Mouse (Mus musculus) erythroid progenitor cell, adult 5-6 weeks (primary cell): ENCODE results near the gene Thada. TPM values are rescaled to one million over a fixed set of nuclear protein-coding genes. Genes with fewer than 3 reads are reported as not detected.
A peak's percentile ranks its signal among the peaks of the same experiment; 100 is the strongest.

Experiments
- ATAC-seq: replicated peaks from 2 replicates; pipeline ENCODE4 v1.8.0; 2016; ENCODE audit warnings: moderate number of reproducible peaks, mild to moderate bottlenecking, moderate TSS enrichment, inconsistent platforms; ENCODE audit not compliant: poor library complexity, low FRiP score, severe bottlenecking
- total RNA-seq, 2 experiments: library from RNA; stranded (forward) in 1 of 2; stranded (reverse) in 1 of 2; fragments of 150-400 nt in 1 of 2; fragments of 186-747, 209-891 nt in 1 of 2; gene quantifications; 2 replicates each; pipeline versions ENCODE4 v1.2.3 to v1.2.4; 2015 to 2017; ENCODE audit warnings: low replicate concordance in 2 of 2

Gene Thada
- total RNA-seq, 2 experiments from 2014 or later, result 7.5 to 10.9 TPM

GRCm38 (mm10) chr17:84156748-84157742 lies 309.0 kb downstream of the Thada start:
- ATAC-seq, result no peak

DNA sequence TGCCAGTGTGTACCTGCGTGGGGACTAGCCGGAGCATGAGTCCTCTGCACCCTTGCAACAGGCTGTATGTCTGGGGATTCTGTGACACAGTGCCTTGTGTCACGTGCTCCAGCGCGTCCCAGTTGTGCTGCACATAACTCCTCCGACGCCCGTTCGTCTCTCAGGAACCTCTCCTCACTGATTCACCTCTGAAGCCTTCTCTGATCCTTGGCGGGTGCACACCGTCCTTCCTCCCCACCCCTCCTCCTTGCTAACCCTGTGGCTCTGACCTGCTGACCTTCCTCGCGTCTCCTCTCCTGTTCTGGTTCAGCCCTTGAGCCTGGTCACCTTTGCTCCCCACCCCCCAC lies 309.8 kb downstream of the Thada start:
- ATAC-seq, result no peak

DNA sequence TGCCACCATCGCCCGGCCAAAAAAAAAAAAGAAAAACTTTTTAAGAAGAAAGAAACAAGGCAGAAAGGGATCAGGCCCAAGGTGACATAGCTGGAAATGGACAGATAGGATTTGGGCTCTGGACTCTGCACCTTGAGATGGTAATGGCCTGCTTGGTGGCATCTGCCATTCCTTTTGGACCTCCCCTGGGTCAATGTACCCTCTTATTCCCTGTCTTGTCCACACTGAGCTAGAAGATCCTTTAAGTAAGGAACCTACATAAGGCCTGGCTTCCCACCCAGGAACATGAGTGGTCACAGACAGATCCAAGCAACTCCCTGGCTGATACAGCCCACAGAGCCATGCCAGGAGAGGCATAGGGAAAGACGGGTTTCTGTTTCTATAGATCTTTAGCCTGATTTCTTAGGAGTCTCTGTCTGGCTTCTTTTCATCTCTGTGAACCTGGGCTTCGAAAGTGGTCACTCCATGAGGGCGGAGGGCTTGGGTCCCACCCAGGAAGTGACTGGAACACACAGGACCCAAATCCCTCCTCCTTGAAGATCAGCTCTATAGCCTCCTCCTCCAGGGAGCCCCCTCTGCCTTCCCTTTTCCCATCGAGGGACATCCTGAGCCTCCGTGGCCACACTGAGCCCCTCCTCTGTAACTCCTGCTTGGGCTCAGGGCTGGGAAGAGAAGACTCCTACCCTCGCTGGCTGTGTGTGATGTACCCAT lies 310.3 kb downstream of the Thada start:
- no peak for ATAC-seq

DNA sequence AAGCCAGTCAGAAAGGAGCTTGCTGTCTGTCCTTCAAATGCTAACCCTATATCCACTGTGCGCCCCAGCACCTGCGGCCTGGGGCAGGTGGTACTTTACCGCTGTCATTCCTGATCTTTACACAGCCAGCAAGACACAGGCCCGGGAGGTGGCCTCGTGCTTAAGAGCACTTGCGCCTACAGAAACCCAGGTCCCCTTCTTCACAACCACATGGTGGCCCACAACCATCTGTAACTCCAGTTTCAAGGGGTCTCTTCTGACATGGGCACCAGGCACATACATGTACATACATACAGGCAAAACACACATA lies 311.0 kb downstream of the Thada start:
- no peak for ATAC-seq

DNA sequence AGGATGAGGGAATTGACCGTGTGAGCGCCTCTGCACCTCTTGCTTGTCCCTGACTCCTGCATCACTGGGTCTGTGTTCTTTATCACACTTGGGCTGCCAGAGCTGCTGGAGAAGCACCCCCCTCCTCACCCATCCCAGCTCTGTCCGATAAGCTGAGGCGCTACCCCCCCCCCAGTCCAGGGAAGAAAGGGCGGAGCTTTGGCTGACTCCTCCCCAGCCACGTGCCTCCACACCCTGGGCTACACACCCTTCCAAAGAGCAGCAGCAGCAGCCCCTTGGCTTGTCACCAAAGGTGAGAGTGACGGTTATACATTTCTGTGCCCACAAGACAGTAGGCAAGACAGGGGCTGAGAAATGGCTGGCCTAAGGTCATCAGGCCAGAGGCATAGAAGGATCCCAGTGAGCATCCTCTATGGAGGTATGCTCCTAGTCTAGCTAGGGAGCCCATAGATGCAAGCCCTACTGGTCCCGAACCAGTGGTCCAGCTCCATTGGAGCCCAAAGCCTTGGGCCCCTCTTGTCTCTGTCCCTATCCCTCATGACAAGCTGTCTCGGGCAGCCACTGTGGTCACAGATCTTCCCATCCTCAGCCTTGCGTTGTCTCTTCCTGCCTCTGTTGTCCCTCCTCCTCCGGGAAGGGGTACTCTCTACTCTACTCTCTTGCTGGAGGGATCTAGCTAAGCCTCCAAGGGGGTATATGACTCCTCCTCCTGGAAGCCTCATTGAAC lies 311.5 kb downstream of the Thada start:
- ATAC-seq, result peak; percentile 57

DNA sequence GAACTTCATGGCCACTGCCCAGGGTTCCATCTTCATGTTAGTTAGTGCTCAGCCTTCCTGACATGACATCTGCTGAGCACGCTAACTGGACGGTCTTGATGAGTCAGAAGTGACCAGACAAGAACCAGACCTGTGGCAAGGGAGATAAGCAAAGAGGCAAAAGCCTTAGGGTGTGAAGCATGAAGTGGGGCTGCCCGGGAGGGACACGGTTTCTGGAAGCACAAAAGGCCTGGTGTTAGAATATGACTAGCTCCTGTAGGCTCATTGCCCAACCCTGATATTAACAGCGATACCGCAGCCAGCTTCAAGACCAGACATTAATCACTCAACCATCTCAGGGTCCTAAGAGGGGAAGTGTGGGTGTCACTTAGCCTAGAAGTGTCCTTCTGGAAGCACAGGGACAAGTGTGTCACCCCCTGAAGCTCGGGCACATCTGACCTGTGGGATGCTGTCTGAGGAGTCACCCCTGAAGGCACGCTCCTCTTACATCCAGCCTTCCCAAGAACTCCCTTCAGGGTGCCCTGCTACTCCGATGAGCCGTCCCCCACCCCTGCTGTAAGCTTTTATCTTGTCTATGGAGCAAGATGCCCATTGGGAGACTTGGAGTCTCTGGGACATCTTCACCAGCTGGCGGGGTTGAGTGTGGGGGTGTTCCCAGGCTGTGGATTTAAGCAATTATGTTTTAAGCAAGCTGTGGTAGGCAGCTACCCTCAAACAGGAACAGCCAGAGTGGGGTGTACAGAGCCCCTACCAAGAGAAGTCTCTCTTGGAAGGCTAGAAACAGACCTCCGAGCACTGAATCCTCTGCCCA lies 312.8 kb downstream of the Thada start:
- ATAC-seq, result peak; percentile 80

DNA sequence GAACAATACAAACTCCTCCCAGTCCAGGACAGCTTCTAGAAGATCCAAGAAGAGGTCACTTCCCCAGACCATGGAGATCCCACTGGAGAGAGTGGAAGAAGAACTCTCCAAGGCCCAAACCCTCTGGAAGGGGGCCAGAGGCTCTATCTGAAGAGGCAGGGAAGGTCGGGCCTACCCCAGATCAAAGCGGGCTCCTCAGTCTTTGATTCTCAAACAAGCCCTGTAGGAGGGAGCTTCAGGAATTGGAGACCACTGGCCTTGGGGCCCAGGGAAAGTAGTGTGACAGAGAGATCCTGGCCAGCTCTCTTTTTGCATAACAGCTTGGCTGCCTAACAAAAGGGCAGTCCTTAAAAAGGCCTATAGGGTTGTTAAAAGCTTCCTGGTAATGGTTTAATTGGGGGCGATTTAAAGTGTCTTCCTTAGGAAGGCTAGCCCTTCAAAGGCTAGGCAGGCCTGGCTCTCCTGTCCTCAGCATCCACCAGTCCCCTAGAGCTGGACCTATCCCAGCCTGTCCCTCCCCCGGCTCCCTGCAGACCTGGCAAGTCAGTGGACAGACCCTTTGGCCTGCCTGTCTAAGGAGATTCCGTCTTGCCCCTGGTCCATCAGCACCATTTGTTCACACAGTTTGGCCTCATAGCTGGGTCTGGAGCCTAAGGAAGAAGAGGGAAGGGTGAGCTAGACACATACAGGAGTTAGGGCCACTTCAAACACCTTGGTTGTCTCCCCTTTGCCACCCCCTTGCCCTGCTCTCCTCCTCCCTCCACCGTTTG lies 313.6 kb downstream of the Thada start:
- ATAC-seq, result peak; percentile 1; the same call in 1 of the 2 replicates

- no peak for ATAC-seq
Observed at GRCm38 (mm10) chr17:84151306-84151705, 314.7 kb downstream of the Thada start.

DNA sequence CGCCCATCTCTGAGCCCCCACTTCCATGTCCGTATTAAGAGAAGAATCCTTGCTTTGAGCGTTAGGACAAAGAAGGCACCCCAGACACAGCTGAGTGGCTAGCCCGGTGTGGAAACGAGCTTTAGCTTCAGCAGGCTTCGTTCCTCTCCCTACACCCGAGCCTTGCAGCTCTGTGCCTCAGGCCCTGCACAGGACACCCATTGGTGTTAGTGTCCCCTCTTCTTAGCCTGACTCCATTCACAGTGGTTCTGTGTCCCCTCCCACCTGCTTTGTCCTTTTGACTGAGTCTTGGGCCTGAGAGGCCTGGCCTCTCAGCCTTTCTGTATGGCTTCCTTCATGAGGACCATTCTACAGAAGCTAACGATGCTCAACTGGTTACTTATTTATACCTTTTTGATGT lies 315.7 kb downstream of the Thada start:
- ATAC-seq, result no peak

DNA sequence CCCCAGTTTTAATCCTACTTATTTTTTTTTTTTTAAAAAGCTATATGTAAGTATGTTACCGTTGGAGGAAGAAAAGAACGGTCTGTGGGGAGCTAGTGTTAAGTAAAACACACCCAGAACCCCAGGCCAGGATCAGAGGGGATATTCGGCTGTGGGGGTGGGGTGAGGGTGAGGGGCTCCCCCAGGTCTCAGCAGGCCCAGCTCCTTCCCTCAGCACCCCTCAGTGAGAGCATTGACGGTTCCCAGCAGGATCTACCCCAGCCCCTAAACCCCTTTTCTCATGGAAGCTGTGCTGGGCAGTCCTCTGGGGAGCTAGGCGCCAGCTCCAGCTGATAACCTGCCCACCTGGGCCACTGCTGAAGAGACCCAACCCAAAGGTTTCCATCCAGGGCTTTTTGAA lies 316.4 kb downstream of the Thada start:
- ATAC-seq, result no peak

- no peak for ATAC-seq
Observed at GRCm38 (mm10) chr17:84148499-84149484, 317.2 kb downstream of the Thada start.

GRCm38 (mm10) chr17:84147183-84148108 lies 318.6 kb downstream of the Thada start:
- peak; percentile 73 for ATAC-seq

- ATAC-seq, result no peak
Observed at GRCm38 (mm10) chr17:84146458-84147182, 319.4 kb downstream of the Thada start.

DNA sequence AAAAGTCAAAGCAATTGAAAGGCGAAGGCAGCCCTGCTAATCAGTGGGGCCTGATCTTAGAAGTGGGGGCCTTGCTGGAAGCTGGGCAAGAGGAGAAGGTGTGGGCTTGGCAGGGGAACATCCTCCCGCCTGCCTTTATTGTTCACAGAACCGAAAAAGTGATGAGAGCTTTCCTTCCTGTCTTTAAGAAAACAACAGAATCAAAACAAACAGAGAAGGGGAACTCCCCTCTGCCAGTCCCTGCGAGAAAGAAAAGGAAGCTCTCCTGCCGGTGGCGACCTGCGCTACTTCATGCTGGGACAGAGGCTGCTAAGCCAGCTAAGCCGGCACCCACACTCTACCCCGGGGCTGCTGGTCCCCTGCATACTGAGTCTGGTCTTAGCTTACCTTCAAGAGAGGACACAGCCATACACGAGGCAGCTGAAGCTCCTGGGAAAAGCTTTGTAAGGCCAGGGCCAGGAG lies 320.1 kb downstream of the Thada start:
- no peak for ATAC-seq

DNA sequence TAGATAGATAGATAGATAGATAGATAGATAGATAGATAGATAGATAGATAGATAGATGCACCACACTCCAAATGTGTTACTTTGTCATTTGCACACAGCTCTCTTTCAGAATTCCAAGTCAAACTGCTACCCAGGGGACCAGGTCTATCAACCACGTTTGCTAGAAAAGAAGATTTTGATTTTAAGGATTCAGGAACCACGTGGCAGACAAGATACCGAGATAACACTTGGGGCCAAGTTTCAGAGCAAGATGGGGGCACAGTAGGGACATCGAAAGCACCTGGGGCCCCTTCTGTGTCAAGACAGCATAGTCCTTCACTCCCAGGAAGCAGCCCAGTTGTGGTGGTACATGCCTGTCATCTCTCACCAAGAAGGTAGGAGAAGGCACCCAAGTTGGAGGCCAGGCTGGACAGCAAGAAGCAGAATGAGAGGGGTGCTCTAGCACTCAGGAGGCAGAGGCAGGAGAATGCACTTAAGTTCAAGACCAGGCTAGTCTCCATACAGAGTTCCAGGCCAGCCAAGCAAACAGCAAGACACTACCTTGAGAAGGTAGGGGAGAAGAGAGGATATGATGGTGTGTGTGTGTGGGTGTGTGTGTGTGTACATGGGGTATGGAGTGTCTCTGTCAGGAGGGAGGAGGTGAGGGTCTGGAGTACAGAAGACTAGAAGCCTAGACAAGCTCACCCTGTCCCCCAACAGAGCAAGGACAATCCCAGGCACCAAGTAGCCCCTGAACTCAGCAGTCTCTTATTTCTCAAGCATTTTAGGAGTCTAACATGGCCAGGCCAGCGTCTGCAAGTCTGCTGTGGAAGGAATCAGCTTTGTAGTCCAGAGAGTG lies 321.0 kb downstream of the Thada start:
- ATAC-seq, result no peak
